Mouse (Mus musculus): Measurements from ENCODE around the gene Gm27029. TPM values are rescaled to one million over a fixed set of nuclear protein-coding genes. Genes with fewer than 3 reads are reported as not detected.

Gene Gm27029
- polyA plus RNA-seq (2012; rRNA removed): not detected in 2 replicates

GRCm38 (mm10) chr11:101424105-101424851 lies at the start of gene Gm27029:
Gm27029 (minus strand) TSS chr11:101424796.

GRCm38 (mm10) chr11:101465869-101466551 lies 41.4 kb upstream of the Gm27029 start, which contains the start of gene Vat1:
Vat1 (minus strand) TSS chr11:101466230.

GRCm38 (mm10) chr11:101464211-101465100 lies 39.9 kb upstream of the Gm27029 start, which contains the start of gene Rnd2:
Rnd2 (plus strand) TSS chr11:101464999.

GRCm38 (mm10) chr11:101448274-101448746 lies 23.7 kb upstream of the Gm27029 start, which contains the start of gene Ifi35:
Ifi35 (plus strand) TSS chr11:101448407.

GRCm38 (mm10) chr11:101442127-101442693 lies 17.6 kb upstream of the Gm27029 start, which contains the start of gene Rpl27:
Rpl27 (plus strand) TSS chr11:101442298.

GRCm38 (mm10) chr11:101424925-101425813 lies 573 bp upstream of the Gm27029 start, which contains the start of the genes Rundc1 and Ptges3l:
Rundc1 (plus strand) TSS chr11:101425085.
Ptges3l (minus strand) TSS chr11:101425333.

GRCm38 (mm10) chr11:101417101-101417855 lies 7.3 kb downstream of the Gm27029 start, which contains the start of gene Aarsd1:
Aarsd1 (minus strand) TSS chr11:101417615.

GRCm38 (mm10) chr11:101367326-101367935 lies 57.2 kb downstream of the Gm27029 start, which contains the start of gene G6pc:
G6pc (plus strand) TSS chr11:101367561.

Other genes with a start within 250 kb of the Gm27029 start
- gene Ccr10, start 249.4 kb downstream of the Gm27029 start, polyA plus RNA-seq (2012; rRNA removed): 0.55 TPM in 1 of 2 replicates, not detected in the other
- gene Ezh1, start 198.3 kb downstream of the Gm27029 start, polyA plus RNA-seq (2012; rRNA removed): 9.5 and 10.8 TPM in 2 replicates
- 28.0 and 40.4 TPM in 2 replicates for gene Ramp2, start 178.8 kb downstream of the Gm27029 start, polyA plus RNA-seq (2012; rRNA removed)
- gene Vps25, start 171.1 kb downstream of the Gm27029 start, polyA plus RNA-seq (2012; rRNA removed): 72.1 and 77.8 TPM in 2 replicates
- 11.2 TPM in 2 replicates for gene Wnk4, start 164.2 kb downstream of the Gm27029 start, polyA plus RNA-seq (2012; rRNA removed)
- gene Cntd1, start 145.8 kb downstream of the Gm27029 start, polyA plus RNA-seq (2012; rRNA removed): 0.04 and 0.05 TPM in 2 replicates
- gene Coa3, start 145.7 kb downstream of the Gm27029 start, polyA plus RNA-seq (2012; rRNA removed): 322 and 371 TPM in 2 replicates
- 45.6 and 56.4 TPM in 2 replicates for gene Becn1, start 122.5 kb downstream of the Gm27029 start, polyA plus RNA-seq (2012; rRNA removed)
- 15.1 and 19.9 TPM in 2 replicates for gene Psme3, start 108.6 kb downstream of the Gm27029 start, polyA plus RNA-seq (2012; rRNA removed)
- 2.2 and 2.3 TPM in 2 replicates for gene Aoc2, start 99.7 kb downstream of the Gm27029 start, polyA plus RNA-seq (2012; rRNA removed)
- gene Aoc3, start 94.2 kb downstream of the Gm27029 start, polyA plus RNA-seq (2012; rRNA removed): 10.8 and 13.3 TPM in 2 replicates
- not detected in 2 replicates for gene G6pc, start 57.2 kb downstream of the Gm27029 start, polyA plus RNA-seq (2012; rRNA removed)
- gene Aarsd1, start 7.2 kb downstream of the Gm27029 start, polyA plus RNA-seq (2012; rRNA removed): 9.5 and 10.3 TPM in 2 replicates
- gene Rundc1, start 289 bp upstream of the Gm27029 start, polyA plus RNA-seq (2012; rRNA removed): 15.6 and 17.9 TPM in 2 replicates
- 2.6 and 3.7 TPM in 2 replicates for gene Ptges3l, start 537 bp upstream of the Gm27029 start, polyA plus RNA-seq (2012; rRNA removed)
- gene Rpl27, start 17.5 kb upstream of the Gm27029 start, polyA plus RNA-seq (2012; rRNA removed): 103 and 107 TPM in 2 replicates
- gene Ifi35, start 23.6 kb upstream of the Gm27029 start, polyA plus RNA-seq (2012; rRNA removed): 16.6 and 18.3 TPM in 2 replicates
- gene Rnd2, start 40.2 kb upstream of the Gm27029 start, polyA plus RNA-seq (2012; rRNA removed): 7.1 and 8.6 TPM in 2 replicates
- gene Vat1, start 41.4 kb upstream of the Gm27029 start, polyA plus RNA-seq (2012; rRNA removed): 72.9 and 93.3 TPM in 2 replicates
- gene Brca1, start 127.2 kb upstream of the Gm27029 start, polyA plus RNA-seq (2012; rRNA removed): 0.16 and 0.22 TPM in 2 replicates
- gene Nbr1, start 127.4 kb upstream of the Gm27029 start, polyA plus RNA-seq (2012; rRNA removed): 43.9 and 47.9 TPM in 2 replicates
- 8.0 TPM in 2 replicates for gene Tmem106a, start 157.4 kb upstream of the Gm27029 start, polyA plus RNA-seq (2012; rRNA removed)
- not detected in 2 replicates for gene Gm11634, start 174.5 kb upstream of the Gm27029 start, polyA plus RNA-seq (2012; rRNA removed)
- 8.7 TPM in 2 replicates for gene Rdm1, start 202.4 kb upstream of the Gm27029 start, polyA plus RNA-seq (2012; rRNA removed)
- gene Arl4d, start 240.7 kb upstream of the Gm27029 start, polyA plus RNA-seq (2012; rRNA removed): 3.6 and 4.3 TPM in 2 replicates

All from stomach, adult 2 months (tissue).